Mouse (Mus musculus) forebrain, embryonic 10.5 days (tissue): ENCODE measurements at regions not wholly inside any gene's neighbourhood (a gene's known extent, or its start where the extent isn't known, plus 50 kb on each side); places are given as distances from the start of the nearest gene placed in this dataset.
A peak's percentile ranks its signal among the peaks of the same experiment; 100 is the strongest.
"Not testable (repeated sequence)": the region's sequence is repeated elsewhere in the genome, so short reads cannot be mapped to it uniquely, and the experiment has no call there.

ENCODE experiments used
- DNase-seq: peaks from one replicate; pipeline ENCODE4 v3.0.0-alpha.2; 2017; ENCODE audit warnings: low spot score; ENCODE audit errors: extremely low spot score
- H3K27ac ChIP-seq: fragments of 300-500 bp; sonication (generic); 2 replicates; pipeline ENCODE4 v1.5.1; 2016; ENCODE audit warnings: mild to moderate bottlenecking
- H3K27me3 ChIP-seq: fragments of 300-500 bp; sonication (generic); 2 replicates; pipeline ENCODE4 v1.6.1; 2016; ENCODE audit warnings: mild to moderate bottlenecking; ENCODE audit not compliant: poor library complexity, severe bottlenecking
- H3K36me3 ChIP-seq: fragments of 300-500 bp; sonication (generic); replicated peaks from 2 replicates; pipeline ENCODE4 v1.6.1; 2016; ENCODE audit warnings: mild to moderate bottlenecking, moderate library complexity
- H3K4me1 ChIP-seq: fragments of 300-500 bp; sonication (generic); 2 replicates; pipeline ENCODE4 v1.6.1; 2016
- H3K4me3 ChIP-seq: fragments of 300-500 bp; sonication (generic); 2 replicates; pipeline ENCODE4 v1.5.1; 2016; ENCODE audit warnings: mild to moderate bottlenecking, moderate library complexity
- H3K9me3 ChIP-seq: fragments of 300-500 bp; sonication (generic); 2 replicates; pipeline ENCODE4 v1.6.1; 2016; ENCODE audit warnings: mild to moderate bottlenecking, moderate library complexity
- WGBS: fragments of 180-500 bp; shearing (Covaris S2); methylation state at CpG from one replicate; pipeline ENCODE4 v1.1.7; 2016; 5-methylcytosine and 5-hydroxymethylcytosine counted together

DNA sequence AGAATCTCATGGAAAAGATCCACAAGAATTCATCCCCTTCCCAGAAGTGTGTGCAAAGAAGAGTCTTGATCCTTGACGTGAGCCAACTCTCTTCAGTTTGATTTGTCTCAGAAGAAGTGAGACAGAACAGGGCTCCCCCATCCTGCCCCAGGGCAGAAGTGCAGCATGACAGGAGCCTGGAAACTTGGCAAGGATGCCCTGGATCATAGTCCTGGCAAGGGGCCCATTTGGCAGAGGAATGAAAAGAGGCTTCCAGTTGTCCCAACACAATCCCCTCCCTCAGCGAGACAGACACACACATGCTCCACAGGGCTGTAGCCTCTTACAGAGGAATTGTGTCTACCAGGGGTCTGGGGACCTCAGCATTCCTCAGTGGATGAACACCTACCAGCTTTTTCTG lies 102.7 kb downstream of the Ptpn20 start:
- H3K27ac ChIP-seq, result no peak overlapping the region
- H3K4me1 ChIP-seq, result peaks cover 20% of the 10 kb centered on the region
- no peaks in the 10 kb centered on the region; the same call in 1 of the 2 replicates for H3K27me3 ChIP-seq
- no peaks in the 10 kb centered on the region for H3K36me3 ChIP-seq
- no peak for DNase-seq
- no peaks in the 10 kb centered on the region for H3K9me3 ChIP-seq
- 82% methylated on average over 2 of the region's 2 CpGs for WGBS
- no peak overlapping the region for H3K4me3 ChIP-seq

DNA sequence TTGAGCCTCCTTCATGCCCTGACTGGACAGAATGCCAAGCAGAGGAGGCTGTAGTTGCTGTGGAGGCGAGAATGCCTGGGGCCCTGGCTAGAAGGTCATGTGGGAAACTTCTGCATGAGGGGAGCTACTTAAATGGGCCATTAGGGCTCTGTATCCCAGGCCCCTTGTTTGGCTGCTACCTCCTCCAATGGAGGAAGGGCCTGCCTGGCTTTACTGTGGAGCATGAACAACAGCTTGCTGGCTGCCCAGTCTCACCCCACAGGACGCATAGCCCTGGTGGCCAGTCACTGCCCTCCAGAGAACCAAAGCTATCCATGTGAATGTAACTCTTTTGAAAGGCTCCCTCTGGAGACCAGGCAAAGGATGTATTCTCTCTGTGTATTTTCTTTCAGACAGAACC lies 105.2 kb downstream of the Ptpn20 start:
- Histone ChIP-seq H3K4me1 (peaks cover 11% of the 10 kb centered on the region), H3K9me3 (no peaks in the 10 kb centered on the region), H3K4me3 (no peak overlapping the region), H3K36me3 (no peaks in the 10 kb centered on the region), H3K27me3 (no peaks in the 10 kb centered on the region; the same call in 1 of the 2 replicates), H3K27ac (no peak overlapping the region)
- no peak for DNase-seq
- 71% methylated on average over 2 of the region's 2 CpGs for WGBS

DNA sequence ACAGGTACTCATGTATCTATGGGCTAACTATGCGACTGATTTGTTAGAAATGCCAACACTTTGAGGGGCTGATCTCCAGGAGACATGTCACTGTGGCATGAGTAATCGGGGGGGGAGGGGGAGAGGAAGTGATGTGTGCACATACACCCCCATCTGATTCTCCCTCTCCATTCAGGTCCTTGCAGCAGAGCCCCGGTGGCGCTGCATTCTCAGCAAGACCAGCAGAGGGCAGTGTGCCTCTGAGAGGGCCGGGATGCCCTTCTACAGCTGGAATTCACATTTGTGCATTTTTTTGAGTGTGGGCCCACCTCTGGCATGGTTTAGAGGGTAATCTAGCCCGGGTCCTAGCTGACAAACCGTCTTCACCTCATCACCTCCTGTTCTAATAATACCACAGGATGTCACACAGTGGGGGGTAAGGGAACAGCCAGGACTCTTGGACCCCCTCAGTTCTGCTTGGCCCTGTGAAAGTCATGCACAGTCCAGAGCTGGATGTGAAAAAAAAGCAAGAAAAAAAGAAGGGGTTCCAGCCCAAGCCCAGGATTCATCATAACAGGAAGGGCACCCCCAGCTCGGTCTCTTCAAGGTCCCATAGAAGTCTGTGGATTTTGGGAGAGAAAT lies 106.5 kb downstream of the Ptpn20 start:
- Histone ChIP-seq H3K4me1 (peaks cover 11% of the 10 kb centered on the region), H3K27ac (no peak overlapping the region), H3K4me3 (no peak overlapping the region), H3K27me3 (no peaks in the 10 kb centered on the region; the same call in 1 of the 2 replicates), H3K36me3 (no peaks in the 10 kb centered on the region), H3K9me3 (no peaks in the 10 kb centered on the region)
- peak; percentile 73 for DNase-seq
- 27% methylated on average over 8 of the region's 8 CpGs for WGBS

DNA sequence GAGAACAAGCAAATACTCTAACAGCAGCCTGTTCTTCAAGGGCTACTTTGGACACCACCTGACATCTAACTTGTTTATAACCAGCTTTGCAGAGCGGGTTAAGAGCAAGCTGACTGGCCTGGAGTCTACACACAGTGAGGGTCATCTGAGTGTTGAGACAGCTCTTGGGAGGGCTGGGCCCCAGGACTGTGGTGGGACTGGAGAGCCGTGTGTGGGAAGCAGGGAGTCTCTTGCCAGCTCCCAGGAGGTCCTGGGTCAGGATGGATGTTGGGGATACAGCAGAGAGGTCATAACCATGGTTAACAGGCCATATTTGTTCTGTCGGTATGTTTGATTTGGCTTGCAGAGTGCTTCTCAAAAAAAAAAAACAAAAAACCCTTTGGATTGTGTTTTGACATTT lies 107.8 kb downstream of the Ptpn20 start:
- Histone ChIP-seq H3K27ac (no peak overlapping the region), H3K36me3 (no peaks in the 10 kb centered on the region), H3K4me1 (peaks cover 11% of the 10 kb centered on the region), H3K4me3 (no peak overlapping the region), H3K27me3 (no peaks in the 10 kb centered on the region; the same call in 1 of the 2 replicates), H3K9me3 (no peaks in the 10 kb centered on the region)
- no peak for DNase-seq
- 83% methylated on average over 3 of the region's 3 CpGs for WGBS

DNA sequence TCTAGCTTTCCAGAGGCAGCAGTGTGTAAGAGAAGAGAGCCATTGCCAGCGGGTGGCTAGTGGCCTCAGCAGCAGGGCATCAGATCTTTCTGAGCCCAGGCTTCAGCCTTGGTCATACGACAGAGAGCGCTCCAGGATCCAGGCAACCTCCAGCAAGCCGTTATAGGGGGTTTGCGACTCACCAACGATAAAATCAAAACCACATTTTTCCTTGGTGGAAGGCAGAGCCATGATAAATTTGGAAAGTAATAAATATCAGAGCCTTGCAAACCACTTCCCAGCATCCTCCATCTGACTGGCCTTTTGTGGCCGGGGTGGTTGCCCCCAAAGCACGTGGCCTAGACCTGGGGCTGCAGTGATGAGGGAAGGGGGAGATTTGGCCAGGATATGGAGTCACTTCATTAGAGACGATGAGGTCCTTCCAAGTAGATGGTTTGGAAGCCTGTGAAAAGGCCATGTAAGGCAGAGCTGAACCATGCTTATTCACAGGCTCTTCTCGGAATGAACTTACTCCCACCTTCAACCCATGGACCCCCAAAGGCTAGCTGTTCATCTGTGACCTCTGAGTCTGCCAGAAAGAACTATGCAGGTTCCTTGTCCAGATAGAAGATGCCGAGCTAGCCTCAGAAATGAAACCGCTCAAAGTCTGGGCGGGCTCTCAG lies 110.9 kb downstream of the Ptpn20 start:
- Histone ChIP-seq H3K4me3 (no peak overlapping the region), H3K36me3 (no peaks in the 10 kb centered on the region), H3K27me3 (no peaks in the 10 kb centered on the region; the same call in 1 of the 2 replicates), H3K4me1 (peaks cover 5% of the 10 kb centered on the region; the same call in 1 of the 2 replicates), H3K27ac (no peak overlapping the region), H3K9me3 (no peaks in the 10 kb centered on the region)
- no peak for DNase-seq
- WGBS, result 87% methylated on average over 13 of the region's 13 CpGs

DNA sequence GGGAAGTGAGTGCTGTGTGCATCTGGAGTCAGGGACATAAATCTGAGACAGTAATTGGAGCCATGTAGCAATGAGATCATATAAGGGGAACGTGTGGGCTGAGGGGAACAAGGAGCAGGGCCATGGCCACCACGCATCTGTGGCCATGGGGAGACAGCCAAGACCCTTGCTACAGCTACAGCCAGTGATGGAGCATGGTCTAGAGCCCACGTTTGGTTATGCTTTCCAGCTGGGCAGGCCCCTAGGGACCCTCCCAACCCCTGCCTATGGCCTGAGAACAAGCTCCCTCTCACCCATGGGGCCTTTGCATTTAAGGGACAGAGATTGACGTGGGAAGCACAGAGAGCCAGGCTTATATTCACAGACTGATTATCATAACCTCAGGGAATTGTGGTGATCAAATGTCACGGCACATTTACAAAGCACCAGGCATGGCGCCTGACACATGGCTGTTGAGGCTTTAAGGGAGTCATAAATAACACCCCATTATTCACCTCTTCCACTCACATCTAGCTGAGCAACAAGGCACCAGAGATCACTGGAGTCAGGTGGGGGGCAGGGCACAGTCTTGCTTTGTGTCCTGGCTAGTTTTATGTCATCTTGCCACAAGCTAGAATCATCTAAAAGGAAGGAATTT lies 118.8 kb downstream of the Ptpn20 start:
- H3K36me3 ChIP-seq, result no peaks in the 10 kb centered on the region
- WGBS, result 75% methylated on average over 6 of the region's 6 CpGs
- H3K27me3 ChIP-seq, result no peaks in the 10 kb centered on the region
- H3K4me1 ChIP-seq, result peaks cover 3% of the 10 kb centered on the region; the same call in 1 of the 2 replicates
- no peak overlapping the region for H3K27ac ChIP-seq
- DNase-seq, result no peak
- H3K4me3 ChIP-seq, result no peak overlapping the region
- H3K9me3 ChIP-seq, result no peaks in the 10 kb centered on the region

DNA sequence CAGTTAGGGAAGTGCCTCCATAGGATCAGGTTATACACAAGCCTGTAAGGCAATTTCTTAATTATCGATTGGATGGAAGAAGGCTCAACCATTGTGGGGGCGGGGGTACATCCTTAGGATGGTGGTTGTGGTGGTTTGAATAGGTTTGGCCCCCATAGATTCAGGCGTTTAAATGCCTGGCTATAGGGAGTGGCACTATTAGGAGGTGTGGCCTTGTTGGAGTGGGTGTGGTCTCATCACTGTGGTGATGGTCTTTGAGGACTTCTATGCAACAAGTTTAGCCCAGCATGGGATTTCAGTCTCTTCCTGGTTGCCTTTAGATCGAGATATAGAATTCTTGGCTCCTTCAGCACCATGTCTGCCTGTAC lies 119.3 kb downstream of the Ptpn20 start:
- Histone ChIP-seq H3K27ac (no peak overlapping the region), H3K9me3 (no peaks in the 10 kb centered on the region), H3K4me3 (no peak overlapping the region), H3K4me1 (peaks cover 3% of the 10 kb centered on the region; the same call in 1 of the 2 replicates), H3K36me3 (no peaks in the 10 kb centered on the region), H3K27me3 (no peaks in the 10 kb centered on the region)
- 84% methylated on average over 4 of the region's 4 CpGs for WGBS
- no peak for DNase-seq

DNA sequence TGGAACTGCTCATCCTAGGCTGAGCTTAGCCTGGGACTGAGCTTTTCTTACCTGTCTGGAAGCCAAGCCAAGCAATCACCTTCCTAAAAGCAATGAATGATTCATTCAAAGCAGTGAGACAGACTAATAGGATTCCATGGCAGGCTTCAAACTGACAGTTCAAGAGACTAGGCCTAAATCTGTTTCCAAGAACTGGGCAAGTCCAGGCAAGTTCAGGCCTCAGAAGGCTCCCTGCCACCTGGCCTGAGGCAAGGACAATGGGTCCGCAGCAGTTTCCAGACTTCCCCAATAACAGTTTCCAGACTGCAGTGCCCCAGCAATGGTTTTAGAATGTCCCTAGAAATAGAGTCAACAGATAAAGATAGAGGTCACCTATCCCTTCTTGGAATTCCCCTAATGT lies 123.5 kb downstream of the Ptpn20 start:
- no peak for DNase-seq
- Histone ChIP-seq H3K4me1 (peaks cover 5% of the 10 kb centered on the region; the same call in 1 of the 2 replicates), H3K9me3 (no peaks in the 10 kb centered on the region), H3K36me3 (no peaks in the 10 kb centered on the region), H3K27ac (no peak overlapping the region), H3K4me3 (no peak overlapping the region), H3K27me3 (no peaks in the 10 kb centered on the region)
- 82% methylated on average over 1 of the region's 1 CpGs for WGBS

DNA sequence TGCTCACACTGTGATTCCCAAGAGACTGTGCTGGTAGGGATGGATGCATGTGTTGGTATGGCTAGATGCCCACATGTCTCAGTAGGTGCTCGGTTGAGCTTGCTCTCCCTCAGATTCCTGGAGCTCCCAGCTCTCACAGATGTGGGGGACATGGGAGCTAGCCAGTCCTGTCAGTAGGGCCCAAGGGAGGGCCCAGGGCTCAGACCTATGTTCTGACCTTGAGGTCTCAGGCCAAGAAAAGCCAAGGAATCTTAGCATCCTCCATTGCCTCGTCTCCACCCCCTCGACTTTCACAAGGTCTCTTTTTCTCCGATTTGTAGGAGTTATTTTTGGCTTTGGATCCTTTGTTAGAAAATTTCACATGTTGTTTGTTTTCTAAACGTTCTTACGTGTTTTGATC lies 130.6 kb downstream of the Ptpn20 start:
- 92% methylated on average over 6 of the region's 6 CpGs for WGBS
- no peak overlapping the region for H3K4me3 ChIP-seq
- no peaks in the 10 kb centered on the region for H3K27me3 ChIP-seq
- H3K9me3 ChIP-seq, result no peaks in the 10 kb centered on the region
- no peaks in the 10 kb centered on the region for H3K36me3 ChIP-seq
- H3K27ac ChIP-seq, result no peak overlapping the region
- H3K4me1 ChIP-seq, result peaks cover 5% of the 10 kb centered on the region; the same call in 1 of the 2 replicates
- no peak for DNase-seq

DNA sequence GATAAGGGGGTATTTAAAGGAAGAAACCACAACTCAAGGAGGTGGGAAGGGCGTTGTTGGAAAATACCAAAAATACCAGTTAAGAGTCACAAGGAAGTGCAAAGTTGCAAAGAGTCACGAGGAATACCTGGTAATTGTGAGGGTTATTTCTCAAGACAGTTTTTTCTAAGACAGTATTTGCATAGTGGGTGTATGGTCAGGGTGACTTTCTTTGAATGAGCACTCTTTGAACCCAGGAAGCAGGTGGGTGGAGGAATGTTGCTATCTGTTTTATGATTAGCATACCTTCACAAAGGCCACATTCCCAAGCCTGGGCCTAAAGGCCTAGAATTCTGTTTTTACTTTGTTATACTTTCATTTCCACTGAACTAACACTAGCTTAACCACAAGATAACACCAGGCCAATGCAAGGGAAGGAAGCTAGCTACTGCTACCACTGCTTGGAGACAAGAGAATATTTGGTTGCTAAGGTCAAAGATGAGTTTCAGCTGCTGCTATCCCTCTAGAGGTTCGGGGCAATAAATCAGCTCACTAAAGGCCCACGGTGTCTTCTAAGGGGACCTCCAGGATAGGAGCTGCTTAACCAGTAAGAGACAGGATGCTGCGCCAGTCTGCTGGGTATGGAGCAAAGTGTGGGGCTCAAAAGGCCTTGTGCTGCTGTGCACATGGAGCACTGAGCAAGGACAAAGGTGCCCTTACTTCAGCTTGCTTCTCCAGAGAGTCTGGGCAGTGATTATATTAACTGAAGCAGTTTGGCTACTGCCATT lies 133.6 kb downstream of the Ptpn20 start:
- not testable (repeated sequence) for H3K27me3 ChIP-seq, H3K27ac ChIP-seq, H3K36me3 ChIP-seq, DNase-seq, H3K9me3 ChIP-seq, H3K4me3 ChIP-seq, H3K4me1 ChIP-seq
- 87% methylated on average over 5 of the region's 5 CpGs for WGBS

DNA sequence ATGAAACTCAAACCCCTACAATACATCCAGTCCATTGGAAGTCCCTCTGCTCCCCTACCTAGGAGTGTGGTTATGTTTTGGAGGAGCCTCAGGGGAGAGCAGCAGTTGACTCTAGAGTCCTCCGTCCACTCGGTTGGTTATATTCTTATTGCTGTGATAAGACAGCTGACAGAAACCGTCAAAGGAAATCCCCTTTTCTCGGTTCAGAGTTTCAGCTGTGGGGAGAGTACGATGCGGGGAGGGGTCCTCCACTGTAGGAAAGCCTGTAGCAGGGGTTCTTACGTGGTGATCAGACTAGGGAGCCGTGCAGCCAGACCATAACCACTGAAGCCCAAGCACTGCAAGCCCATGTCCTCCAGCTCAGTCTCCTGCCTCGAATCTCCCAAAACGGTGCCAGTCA lies 137.5 kb downstream of the Ptpn20 start:
- H3K9me3 ChIP-seq, result no peaks in the 10 kb centered on the region
- peaks cover 14% of the 10 kb centered on the region for H3K27me3 ChIP-seq
- no peak for DNase-seq
- no peak overlapping the region for H3K27ac ChIP-seq
- 0 out of 2 replicates have a peak, but pooled peaks cover 5% of the 10 kb centered on the region for H3K4me1 ChIP-seq
- WGBS, result 91% methylated on average over 10 of the region's 10 CpGs
- H3K4me3 ChIP-seq, result no peak overlapping the region
- no peaks in the 10 kb centered on the region for H3K36me3 ChIP-seq

DNA sequence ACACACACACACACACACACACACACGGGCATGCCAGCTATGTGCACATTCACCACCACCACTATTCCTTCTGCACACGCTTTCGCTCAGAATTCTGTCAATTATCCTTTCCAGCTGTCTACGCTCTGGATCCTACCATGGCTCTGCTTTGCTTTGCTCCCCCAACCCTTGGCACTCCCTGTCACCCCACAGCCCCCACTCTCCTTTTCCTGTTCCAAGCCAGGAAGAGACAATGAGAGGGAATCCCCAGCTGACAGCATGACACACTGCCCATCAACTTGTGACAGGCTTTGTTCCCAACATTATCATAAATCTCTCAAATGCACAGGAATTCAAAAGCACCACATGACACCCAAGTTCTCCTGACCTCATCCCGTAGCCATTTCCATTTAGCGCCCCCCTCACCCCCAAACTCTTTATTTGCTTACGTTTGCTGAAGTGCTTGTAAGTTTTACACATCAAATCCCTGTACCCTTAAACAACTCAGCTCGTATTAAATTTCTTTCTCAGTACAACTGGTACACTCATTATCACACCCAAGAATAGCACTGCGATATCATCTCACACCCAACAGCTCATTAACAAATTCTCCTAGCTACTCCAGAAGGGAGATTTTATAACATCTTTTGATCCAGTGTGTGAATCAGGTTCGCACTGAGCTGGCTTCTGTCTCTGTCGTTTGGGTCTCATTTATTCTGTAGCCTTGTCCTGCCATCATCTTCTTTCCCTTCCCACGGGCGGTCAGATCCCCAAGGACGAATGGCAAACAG lies 140.3 kb downstream of the Ptpn20 start:
- Histone ChIP-seq H3K4me1 (peaks cover 19% of the 10 kb centered on the region), H3K27me3 (peaks cover 34% of the 10 kb centered on the region), H3K9me3 (no peaks in the 10 kb centered on the region), H3K4me3 (no peak overlapping the region), H3K27ac (no peak overlapping the region), H3K36me3 (no peaks in the 10 kb centered on the region)
- DNase-seq, result no peak
- WGBS, result 83% methylated on average over 14 of the region's 14 CpGs
